Mouse (Mus musculus): ENCODE measurements around the gene Pik3cd.

- TF ChIP-seq CTCF (IDR thresholded peaks at IDR 0.05; ENCODE audit: borderline replicate concordance, control insufficient read depth, extremely low read depth, insufficient read depth, low read length, poor library complexity) (no peak), POLR2A (IDR thresholded peaks at IDR 0.05; ENCODE audit: control insufficient read depth, extremely low read depth, insufficient read depth, low read length, poor library complexity) (no peak)
These were observed 22.6 kb upstream of the Pik3cd start for GRCm38 (mm10) chr4:149724916-149725470.

All from thymus, adult 2 months (tissue).